In the genomic region with DNA sequence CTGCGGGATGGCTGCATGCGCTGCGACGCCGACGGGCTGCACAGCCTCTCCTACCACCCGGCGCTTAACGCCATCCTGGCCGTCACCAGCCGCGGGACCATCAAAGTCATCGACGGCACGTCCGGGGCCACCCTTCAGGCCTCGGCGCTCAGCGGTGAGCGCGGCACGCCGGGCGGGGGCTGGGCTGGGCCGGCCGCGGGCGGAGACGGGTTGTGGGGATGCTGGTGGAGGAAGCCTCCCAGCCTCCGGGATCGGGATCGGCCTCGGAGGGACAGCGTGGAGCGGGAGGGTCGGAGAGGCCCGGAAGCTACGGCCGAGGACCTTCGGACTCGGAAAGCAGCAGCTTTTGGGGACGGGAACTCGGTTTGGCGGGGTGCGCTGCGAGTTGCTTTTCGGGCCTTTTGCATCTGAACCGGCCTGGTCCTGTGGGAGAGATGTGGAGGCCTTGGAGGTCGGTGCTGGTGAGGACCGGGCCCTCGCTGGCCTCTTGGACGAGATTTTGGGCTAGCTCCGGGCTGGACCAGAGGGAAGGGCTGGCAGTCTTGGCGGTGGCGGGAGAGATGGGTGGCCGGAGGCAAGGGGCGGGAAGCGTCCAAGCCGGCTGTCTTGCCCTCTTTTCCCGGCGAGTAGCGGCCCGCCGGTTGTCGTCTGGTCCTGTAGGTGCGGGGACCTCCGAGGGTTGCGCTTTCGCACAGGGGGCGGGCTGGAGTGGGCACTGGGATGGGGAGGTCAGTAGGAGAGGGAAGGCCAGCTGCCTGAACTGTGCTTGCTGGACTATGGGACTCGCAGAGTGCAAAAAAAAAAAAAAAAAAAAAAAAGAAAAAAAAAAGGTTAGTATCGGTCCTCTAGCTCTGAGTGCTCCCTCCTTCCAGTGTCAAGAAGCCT, we compare ENCODE assay signal across 7 mouse cellular contexts. TPM values are rescaled to one million over a fixed set of nuclear protein-coding genes. Genes with fewer than 3 reads are reported as not detected.
DNase-seq lines count a peak whose midpoint lies in the region; ATAC-seq and TF ChIP-seq lines count a peak whose summit lies in the region.

No protein-coding gene starts in this region.

- peaks cover 18% of the 10 kb centered on the region for H3K4me1 ChIP-seq in embryonic facial prominence, embryonic 15.5 days
- H3K4me1 ChIP-seq in heart, postnatal 0 days (ENCODE audit: control insufficient read depth, insufficient read depth): peaks cover 25% of the 10 kb centered on the region
- H3K4me1 ChIP-seq in liver, embryonic 14.5 days (replicated peaks; ENCODE audit: control insufficient read depth in 2 of 2, insufficient read depth in 2 of 2, low read length in 1 of 2): peaks cover 15 to 20% of the 10 kb centered on the region in 2 experiments
- H3K4me1 ChIP-seq in neural tube, embryonic 13.5 days (replicated peaks): peaks cover 27% of the 10 kb centered on the region

- H3K4me3 ChIP-seq in embryonic facial prominence, embryonic 15.5 days (replicated peaks): peak overlapping the region; percentile 90
- peak overlapping the region; percentile 99 for H3K4me3 ChIP-seq in heart, postnatal 0 days (ENCODE audit: low read depth, low read length)
- peak overlapping the region; percentile 84 to 98 for H3K4me3 ChIP-seq in liver, embryonic 14.5 days (ENCODE audit: insufficient read depth in 1 of 2, low read depth in 2 of 2, low read length in 2 of 2)
- H3K4me3 ChIP-seq in neural tube, embryonic 13.5 days: peak overlapping the region; percentile 99

- DNase-seq in left cerebral cortex, postnatal 10 days (ENCODE audit: extremely low spot score in 1 of 2, low spot score in 2 of 2): peak; percentile 20 to 83
- DNase-seq in left cerebral cortex, postnatal 25 days (ENCODE audit: low spot score in 2 of 2): no peak
- peak; percentile 54 for DNase-seq in heart, postnatal 0 days (ENCODE audit: low spot score)
- peak; percentile 20 to 50 (median 31) for DNase-seq in liver, embryonic 14.5 days (ENCODE audit: low read depth in 3 of 3, low spot score in 3 of 3)

- intact Hi-C loops in left cerebral cortex, postnatal 10 days (cut with DNase I): no loop called here
- intact Hi-C loops in left cerebral cortex, postnatal 25 days (cut with DNase I): loop anchor here (1.0 kb wide), 1 partner anchor 40 kb away; the partner anchor contains the start of gene Yipf4

- TF ChIP-seq EP300 in heart, postnatal 0 days (IDR thresholded peaks at IDR 0.05; ENCODE audit: low read depth): no peak
- TF ChIP-seq EP300 in liver, embryonic 14.5 days (IDR thresholded peaks at IDR 0.05; ENCODE audit: low read depth): no peak

- TF ChIP-seq CTCF in heart, postnatal 0 days (IDR thresholded peaks at IDR 0.05; ENCODE audit: low read depth): no peak
- TF ChIP-seq CTCF in liver, embryonic 14.5 days (IDR thresholded peaks at IDR 0.05; ENCODE audit: low read depth): 0 out of 2 replicates have a peak, but pooled peaks have one; percentile 7

- no peaks in the 10 kb centered on the region for H3K9me3 ChIP-seq in embryonic facial prominence, embryonic 15.5 days (replicated peaks)
- H3K9me3 ChIP-seq in heart, postnatal 0 days (replicated peaks; ENCODE audit: control insufficient read depth, low read length): no peaks in the 10 kb centered on the region
- no peaks in the 10 kb centered on the region for H3K9me3 ChIP-seq in liver, embryonic 14.5 days (ENCODE audit: control insufficient read depth, low read length)
- H3K9me3 ChIP-seq in neural tube, embryonic 13.5 days: no peaks in the 10 kb centered on the region

- WGBS in embryonic facial prominence, embryonic 15.5 days: under 1% methylated on average over 70 of the region's 72 CpGs
- 0% methylated on average over 61 of the region's 72 CpGs for WGBS in heart, postnatal 0 days
- WGBS in liver, embryonic 14.5 days (ENCODE audit: insufficient replicate concordance): under 1% methylated on average over 72 of the region's 72 CpGs
- WGBS in neural tube, embryonic 13.5 days: under 1% methylated on average over 71 of the region's 72 CpGs

- no peaks in the 10 kb centered on the region for H3K27me3 ChIP-seq in embryonic facial prominence, embryonic 15.5 days
- H3K27me3 ChIP-seq in heart, postnatal 0 days (ENCODE audit: control insufficient read depth, insufficient read depth, low read length): no peaks in the 10 kb centered on the region
- no peaks in the 10 kb centered on the region for H3K27me3 ChIP-seq in liver, embryonic 14.5 days (ENCODE audit: control insufficient read depth, insufficient read depth, low read length)
- no peaks in the 10 kb centered on the region for H3K27me3 ChIP-seq in neural tube, embryonic 13.5 days

- ATAC-seq in activated CD4-positive, CD25-positive, alpha-beta regulatory T cell, adult 4 months: peak; percentile 18
- ATAC-seq in embryonic facial prominence, embryonic 15.5 days (ENCODE audit: insufficient number of reproducible peaks, low FRiP score, low TSS enrichment, low read depth): peak; percentile 39
- peak; percentile 34 for ATAC-seq in heart, postnatal 0 days (ENCODE audit: insufficient read depth, low read depth)
- peak; percentile 64 for ATAC-seq in liver, embryonic 14.5 days (ENCODE audit: insufficient read depth)
- ATAC-seq in neural tube, embryonic 13.5 days (ENCODE audit: low read depth): peak; percentile 66; the same call in 1 of the 2 replicates

- H3K27ac ChIP-seq in embryonic facial prominence, embryonic 15.5 days (replicated peaks): peak overlapping the region; percentile 98
- peak overlapping the region; percentile 98 for H3K27ac ChIP-seq in heart, postnatal 0 days (ENCODE audit: low read depth)
- H3K27ac ChIP-seq in liver, embryonic 14.5 days: peak overlapping the region; percentile 96
- peak overlapping the region; percentile 97 for H3K27ac ChIP-seq in neural tube, embryonic 13.5 days (replicated peaks)

- no peaks in the 10 kb centered on the region for H3K36me3 ChIP-seq in embryonic facial prominence, embryonic 15.5 days
- H3K36me3 ChIP-seq in heart, postnatal 0 days (replicated peaks; ENCODE audit: control insufficient read depth, insufficient read depth, low read length): no peaks in the 10 kb centered on the region
- H3K36me3 ChIP-seq in liver, embryonic 14.5 days (replicated peaks; ENCODE audit: control insufficient read depth, insufficient read depth, low read depth): no peaks in the 10 kb centered on the region
- no peaks in the 10 kb centered on the region for H3K36me3 ChIP-seq in neural tube, embryonic 13.5 days

- peak overlapping the region; percentile 93 for H3K9ac ChIP-seq in embryonic facial prominence, embryonic 15.5 days
- peak overlapping the region; percentile 96 for H3K9ac ChIP-seq in heart, postnatal 0 days (replicated peaks; ENCODE audit: low read depth, low read length)
- peak overlapping the region; percentile 98 for H3K9ac ChIP-seq in liver, embryonic 14.5 days (replicated peaks)
- peak overlapping the region; percentile 98 for H3K9ac ChIP-seq in neural tube, embryonic 13.5 days

- peak overlapping the region; percentile 59 for H3K4me2 ChIP-seq in embryonic facial prominence, embryonic 15.5 days (replicated peaks)
- peak overlapping the region; percentile 94 for H3K4me2 ChIP-seq in heart, postnatal 0 days (ENCODE audit: low read depth, low read length)
- peak overlapping the region; percentile 89 for H3K4me2 ChIP-seq in liver, embryonic 14.5 days (ENCODE audit: low read depth)
- H3K4me2 ChIP-seq in neural tube, embryonic 13.5 days: peak overlapping the region; percentile 61

RNA-seq across cellular contexts. Expression of gene Birc6, which starts 0.8 kb away (rescaled TPM):
- 100 to 1,000 TPM; 155 to 161 TPM for total RNA-seq in left cerebral cortex, postnatal 10 days (2021)
- 100 to 1,000 TPM; 138 to 140 TPM for total RNA-seq in left cerebral cortex, postnatal 25 days (2021)
- 100 to 1,000 TPM; 135 to 257 TPM for polyA plus RNA-seq in activated CD4-positive, CD25-positive, alpha-beta regulatory T cell, adult 4 months (2017; shearing (Covaris generic))
- polyA plus RNA-seq in embryonic facial prominence, embryonic 15.5 days (2015; fragmentation: Nextera tagmentation; extraction: Ambion mirVana): 78.6 and 79.5 TPM in 2 replicates
- total RNA-seq in heart, postnatal 0 days (2014; rRNA removed; ENCODE audit: low replicate concordance): 101 and 147 TPM in 2 replicates
- 63.5 and 67.7 TPM in 2 replicates for polyA plus RNA-seq in heart, postnatal 0 days (2015; fragmentation: Nextera tagmentation; extraction: Ambion mirVana)
- 17.1 and 21.9 TPM in 2 replicates for polyA plus RNA-seq in liver, embryonic 14.5 days (2012; rRNA removed)
- polyA plus RNA-seq in liver, embryonic 14.5 days (2014; fragmentation: Nextera tagmentation; extraction: Ambion mirVana): 25.9 and 28.3 TPM in 2 replicates
- polyA plus RNA-seq in neural tube, embryonic 13.5 days (2015; fragmentation: Nextera tagmentation; extraction: Ambion mirVana): 95.3 and 99.1 TPM in 2 replicates

RNA-seq across cellular contexts. Expression of gene Yipf4, which starts 39.6 kb away (rescaled TPM):
- total RNA-seq in left cerebral cortex, postnatal 10 days (2021): 10 to 100 TPM; 68.9 to 73.5 TPM
- total RNA-seq in left cerebral cortex, postnatal 25 days (2021): 10 to 100 TPM; 74.8 to 87.1 TPM
- polyA plus RNA-seq in activated CD4-positive, CD25-positive, alpha-beta regulatory T cell, adult 4 months (2017; shearing (Covaris generic)): 10 to 100 TPM; 10.3 to 17.7 TPM
- polyA plus RNA-seq in embryonic facial prominence, embryonic 15.5 days (2015; fragmentation: Nextera tagmentation; extraction: Ambion mirVana): 68.0 and 71.9 TPM in 2 replicates
- 51.2 and 60.0 TPM in 2 replicates for total RNA-seq in heart, postnatal 0 days (2014; rRNA removed; ENCODE audit: low replicate concordance)
- polyA plus RNA-seq in heart, postnatal 0 days (2015; fragmentation: Nextera tagmentation; extraction: Ambion mirVana): 69.1 and 79.6 TPM in 2 replicates
- 16.8 and 17.3 TPM in 2 replicates for polyA plus RNA-seq in liver, embryonic 14.5 days (2012; rRNA removed)
- polyA plus RNA-seq in liver, embryonic 14.5 days (2014; fragmentation: Nextera tagmentation; extraction: Ambion mirVana): 68.4 and 74.3 TPM in 2 replicates
- polyA plus RNA-seq in neural tube, embryonic 13.5 days (2015; fragmentation: Nextera tagmentation; extraction: Ambion mirVana): 64.6 and 67.3 TPM in 2 replicates

Comparison
In these comparisons a context has a peak if more than half of its experiments do, and no peak if none do; other contexts are left out.
1. DNase-seq: peak in left cerebral cortex, postnatal 10 days (2 of 2), heart, postnatal 0 days (single experiment) and liver, embryonic 14.5 days (3 of 3); none in left cerebral cortex, postnatal 25 days (0 of 2).
2. Peak in every context shown above with its lines, with median percentiles within 50 percentile points of each other: ATAC-seq, H3K27ac ChIP-seq, H3K4me2 ChIP-seq, H3K4me3 ChIP-seq and H3K9ac ChIP-seq.